Mouse (Mus musculus) kidney, adult 2 months (tissue): ENCODE measurements around the gene Adi1. TPM values are rescaled to one million over a fixed set of nuclear protein-coding genes. Genes with fewer than 3 reads are reported as not detected.

Experiments used
- DNase-seq: peaks from one replicate; pipeline ENCODE4 v3.0.0; 2021
- H3K27ac ChIP-seq: fragments of 200-500 bp; 2 replicates; pipeline ENCODE4 v1.5.1; 2012; ENCODE audit warnings: low read depth, low read length, control low read depth, inconsistent platforms; ENCODE audit not compliant: insufficient read depth
- H3K27me3 ChIP-seq: fragments of 200-500 bp; replicated peaks from 2 replicates; pipeline ENCODE4 v1.6.1; 2012; ENCODE audit warnings: mild to moderate bottlenecking, moderate library complexity, low read length, inconsistent platforms; ENCODE audit not compliant: control insufficient read depth, insufficient read depth
- H3K36me3 ChIP-seq: fragments of 200-500 bp; 2 replicates; pipeline ENCODE4 v1.6.1; 2012; ENCODE audit warnings: mild to moderate bottlenecking, moderate library complexity, low read length, inconsistent platforms; ENCODE audit not compliant: control insufficient read depth, insufficient read depth
- H3K4me1 ChIP-seq: fragments of 200-500 bp; 2 replicates; pipeline ENCODE4 v1.6.1; 2011; ENCODE audit warnings: low read length; ENCODE audit not compliant: control insufficient read depth, insufficient read depth
- H3K4me3 ChIP-seq: fragments of 200-500 bp; 2 replicates; pipeline ENCODE4 v1.5.1; 2011; ENCODE audit warnings: mild to moderate bottlenecking, low read depth, low read length, control low read depth; ENCODE audit not compliant: insufficient read depth
- CTCF ChIP-seq: fragments of 200-500 bp; conservative IDR thresholded peaks from 2 replicates; pipeline ENCODE4 v1.5.1; 2011; ENCODE audit warnings: low read depth, mild to moderate bottlenecking, control low read depth, low read length, moderate library complexity, mixed read lengths; ENCODE audit not compliant: insufficient read depth, insufficient read length
- POLR2A ChIP-seq: fragments of 200-500 bp; IDR thresholded peaks from one replicate; pipeline ENCODE4 v1.6.1; 2011; ENCODE audit warnings: low read depth, low read length, control low read depth
- WGBS: fragments of 180-500 bp; shearing (Covaris S2); methylation state at CpG from one replicate; pipeline ENCODE4 v1.1.7; 2018; 5-methylcytosine and 5-hydroxymethylcytosine counted together
- polyA plus RNA-seq: library from polyadenylated mRNA; depleted of rRNA; stranded (reverse); fragments of >200 nt; gene quantifications from 2 replicates; pipeline ENCODE4 v1.2.3, GENCODE M21; 2012

Adi1 gene
- polyA plus RNA-seq, 1 experiment, result 53.9 TPM

- no peak for TF ChIP-seq CTCF
- no peak for TF ChIP-seq POLR2A
- Histone ChIP-seq H3K4me1 (0 out of 2 replicates have a peak, but pooled peaks cover 4% of the 10 kb centered on the region), H3K4me3 (no peak overlapping the region), H3K27me3 (no peaks in the 10 kb centered on the region), H3K36me3 (no peaks in the 10 kb centered on the region), H3K27ac (no peak overlapping the region)
- peak; percentile 35 for DNase-seq
- WGBS, result 77% methylated on average over 2 of the region's 2 CpGs
Observed at GRCm38 (mm10) chr12:28694231-28694630, 19.2 kb downstream of the Adi1 start.

DNA sequence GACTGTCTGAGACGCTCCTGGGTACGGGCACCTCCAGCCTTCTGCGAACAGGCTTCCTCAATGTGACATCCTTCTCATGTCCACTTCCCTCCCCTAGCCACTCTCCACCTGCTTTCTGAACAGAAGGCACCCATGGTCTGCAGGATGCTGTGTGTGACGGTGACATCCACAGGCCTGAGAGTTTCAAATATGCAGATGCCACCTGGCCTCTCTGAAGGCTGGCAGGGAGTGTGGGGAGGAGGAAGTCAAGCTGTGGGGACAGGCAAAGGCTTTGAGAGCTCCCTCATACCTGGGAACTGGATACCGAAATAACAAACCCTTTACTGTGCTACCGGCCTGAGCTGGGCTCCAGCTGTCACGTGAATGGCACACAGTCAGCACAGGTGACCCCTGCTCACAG lies 19.7 kb downstream of the Adi1 start:
- no peak for DNase-seq
- Histone ChIP-seq H3K27me3 (no peaks in the 10 kb centered on the region), H3K4me1 (0 out of 2 replicates have a peak, but pooled peaks cover 4% of the 10 kb centered on the region), H3K27ac (no peak overlapping the region), H3K36me3 (no peaks in the 10 kb centered on the region), H3K4me3 (no peak overlapping the region)
- TF ChIP-seq POLR2A (no peak), CTCF (no peak)
- 91% methylated on average over 7 of the region's 7 CpGs for WGBS

DNA sequence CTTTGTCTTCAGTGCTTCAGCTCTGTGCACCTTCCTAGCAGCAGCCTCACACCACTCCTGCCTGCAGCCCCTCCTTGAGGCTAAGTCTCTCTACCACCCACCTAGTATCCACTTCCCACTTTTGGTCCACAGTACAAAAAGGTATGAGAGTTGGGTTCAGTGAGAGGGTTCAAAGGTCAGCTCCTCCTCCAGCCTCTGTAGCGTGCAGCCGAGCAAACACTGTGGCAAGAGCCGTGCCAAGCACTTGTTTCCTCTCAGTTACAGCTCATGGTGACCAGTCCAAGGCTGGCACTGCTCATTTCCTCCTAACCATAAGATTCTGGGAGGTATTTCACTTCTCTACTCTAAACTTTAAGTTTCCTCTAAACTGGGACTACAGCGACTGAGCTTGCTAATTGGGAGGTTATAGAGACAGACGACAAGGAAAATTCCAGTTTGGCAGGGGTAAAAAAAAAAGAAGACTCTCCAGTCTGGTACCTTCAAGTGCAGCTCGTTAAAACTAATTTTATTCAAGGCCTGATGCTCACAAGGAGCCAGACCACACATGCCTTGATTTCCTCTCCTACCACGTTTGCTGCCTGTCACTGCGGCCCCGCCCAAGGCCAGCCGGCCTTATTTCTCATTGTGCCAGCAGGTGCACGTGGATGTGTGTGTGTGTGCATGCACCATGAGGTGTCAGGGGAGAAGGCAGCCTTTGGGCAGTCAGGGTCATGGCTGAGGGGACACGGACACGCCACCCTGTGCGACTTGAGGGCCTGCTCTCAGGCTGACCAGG lies 23.0 kb downstream of the Adi1 start:
- Histone ChIP-seq H3K27ac (no peak overlapping the region), H3K4me3 (no peak overlapping the region), H3K36me3 (no peaks in the 10 kb centered on the region), H3K4me1 (0 out of 2 replicates have a peak, but pooled peaks cover 4% of the 10 kb centered on the region), H3K27me3 (no peaks in the 10 kb centered on the region)
- DNase-seq, result peak; percentile 83
- WGBS, result 49% methylated on average over 14 of the region's 14 CpGs
- TF ChIP-seq POLR2A (no peak), CTCF (no peak)

DNA sequence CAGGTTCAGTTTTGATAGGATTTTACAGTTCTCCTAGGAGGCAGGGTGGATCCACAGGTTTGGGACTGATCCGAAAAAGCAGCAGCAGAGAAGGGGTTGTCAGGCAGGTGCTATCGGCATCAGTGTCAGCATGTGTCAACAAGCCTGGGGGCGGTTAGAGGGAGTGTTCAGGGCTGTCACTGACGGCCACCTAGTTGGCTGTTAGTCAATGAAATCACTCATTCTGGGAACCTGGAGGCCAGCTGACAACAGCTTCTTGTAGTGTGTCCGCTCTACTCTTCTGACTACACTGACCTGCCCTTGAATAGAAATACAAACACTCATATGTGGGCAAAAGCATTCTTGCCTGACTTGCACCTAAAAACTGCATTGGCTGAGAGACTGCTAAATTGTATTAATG lies 24.1 kb downstream of the Adi1 start:
- TF ChIP-seq POLR2A (no peak), CTCF (no peak)
- Histone ChIP-seq H3K27me3 (no peaks in the 10 kb centered on the region), H3K36me3 (no peaks in the 10 kb centered on the region), H3K4me1 (0 out of 2 replicates have a peak, but pooled peaks cover 4% of the 10 kb centered on the region), H3K27ac (no peak overlapping the region), H3K4me3 (no peak overlapping the region)
- WGBS, result 78% methylated on average over 5 of the region's 5 CpGs
- DNase-seq, result no peak

DNA sequence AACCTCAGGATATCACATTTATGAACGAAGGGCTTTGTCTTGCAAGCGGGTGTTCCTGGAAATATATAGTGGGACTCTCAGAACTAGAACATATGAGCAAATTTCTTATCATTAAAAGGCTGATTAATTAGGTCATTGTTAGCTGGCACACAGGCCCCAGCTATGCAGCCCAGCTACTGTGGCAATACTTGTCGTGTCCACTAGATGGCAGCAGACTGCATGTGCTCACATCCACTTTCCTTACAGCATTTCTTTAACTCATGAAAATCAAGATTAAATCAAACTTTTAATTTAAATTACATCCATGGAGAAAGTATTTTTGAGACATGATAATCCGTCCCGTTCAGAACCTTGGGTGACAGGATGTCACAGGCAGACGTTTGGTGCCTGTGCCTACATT lies 24.6 kb downstream of the Adi1 start:
- Histone ChIP-seq H3K4me1 (0 out of 2 replicates have a peak, but pooled peaks cover 6% of the 10 kb centered on the region), H3K36me3 (no peaks in the 10 kb centered on the region), H3K27ac (no peak overlapping the region), H3K27me3 (no peaks in the 10 kb centered on the region), H3K4me3 (no peak overlapping the region)
- peak; percentile 72 for DNase-seq
- WGBS, result 15% methylated on average over 6 of the region's 6 CpGs
- TF ChIP-seq CTCF (peak; percentile 89), POLR2A (no peak)

DNA sequence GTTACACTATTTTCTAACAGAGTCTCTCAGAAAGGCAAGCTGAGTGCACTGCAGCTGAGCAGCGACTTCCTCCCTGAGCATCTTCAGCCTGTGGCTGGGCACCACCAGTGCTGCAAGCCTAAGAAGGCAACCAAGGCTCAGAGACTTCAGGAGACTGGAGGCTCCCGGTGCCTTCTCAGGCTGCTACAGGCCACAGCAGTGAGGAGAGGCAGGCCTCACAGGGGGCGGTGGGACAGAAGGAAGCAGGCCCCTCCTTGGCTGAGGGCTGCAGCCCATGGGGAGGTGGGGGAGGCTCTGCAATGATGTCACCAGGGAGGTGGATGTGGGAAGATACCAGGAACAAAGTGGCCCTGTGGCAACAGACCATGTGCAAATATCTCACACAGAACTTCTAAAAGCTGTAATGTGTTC lies 25.1 kb downstream of the Adi1 start:
- Histone ChIP-seq H3K4me1 (0 out of 2 replicates have a peak, but pooled peaks cover 7% of the 10 kb centered on the region), H3K4me3 (no peak overlapping the region), H3K27me3 (no peaks in the 10 kb centered on the region), H3K27ac (no peak overlapping the region), H3K36me3 (no peaks in the 10 kb centered on the region)
- 50% methylated on average over 3 of the region's 3 CpGs for WGBS
- DNase-seq, result no peak
- TF ChIP-seq CTCF (no peak), POLR2A (no peak)

- TF ChIP-seq CTCF (no peak), POLR2A (no peak)
- Histone ChIP-seq H3K27me3 (no peaks in the 10 kb centered on the region), H3K36me3 (no peaks in the 10 kb centered on the region), H3K4me1 (0 out of 2 replicates have a peak, but pooled peaks cover 7% of the 10 kb centered on the region), H3K27ac (no peak overlapping the region), H3K4me3 (no peak overlapping the region)
- peak; percentile 83 for DNase-seq
- 66% methylated on average over 19 of the region's 19 CpGs for WGBS
Observed at GRCm38 (mm10) chr12:28700561-28701025, 25.6 kb downstream of the Adi1 start.
